31 mouse cellular contexts compared by ENCODE assay signal in genomic region chr8:13382536-13382935, GRCm38 (mm10). TPM values are rescaled to one million over a fixed set of nuclear protein-coding genes. Genes with fewer than 3 reads are reported as not detected.
"Had no signal": no experiment of that assay in that cellular context is flagged by ENCODE, and none has a peak within 500 bp of the region (broad histone marks: within the 10 kb centered on the region; RNA-seq: fewer than 3 reads in every experiment).

No protein-coding gene starts in this region.

- H3K27ac ChIP-seq: kidney, embryonic 15.5 days; layer of hippocampus, adult 2 months; liver, embryonic 13.5 days; midbrain, embryonic 12.5 days; midbrain, embryonic 15.5 days; neural tube, embryonic 12.5 days; neural tube, embryonic 15.5 days had no signal

- DNase-seq: kidney, adult 8-10 months; kidney, postnatal 10 days; kidney, postnatal 36 days; layer of hippocampus, adult 9-11 months; liver, embryonic 13.5 days; lung, adult 2 months; lung, postnatal 14 days; lung, postnatal 4 days; right cerebral cortex, adult 18-20 months; right cerebral cortex, postnatal 14 days; right cerebral cortex, postnatal 4 days; thymus, postnatal 36 days had no signal

- H3K9me3 ChIP-seq: kidney, embryonic 15.5 days; liver, embryonic 13.5 days; midbrain, embryonic 12.5 days; midbrain, embryonic 15.5 days; neural tube, embryonic 12.5 days; neural tube, embryonic 15.5 days had no signal

- H3K4me1 ChIP-seq: liver, embryonic 13.5 days; midbrain, embryonic 12.5 days; midbrain, embryonic 15.5 days; neural tube, embryonic 12.5 days; neural tube, embryonic 15.5 days had no signal

- H3K27me3 ChIP-seq: kidney, embryonic 15.5 days; liver, embryonic 13.5 days; midbrain, embryonic 12.5 days; midbrain, embryonic 15.5 days; neural tube, embryonic 12.5 days; neural tube, embryonic 15.5 days had no signal

- H3K4me3 ChIP-seq: kidney, embryonic 15.5 days; layer of hippocampus, adult 2 months; liver, embryonic 13.5 days; midbrain, embryonic 12.5 days; midbrain, embryonic 15.5 days; neural tube, embryonic 12.5 days; neural tube, embryonic 15.5 days had no signal

RNA-seq across cellular contexts. Expression of gene Atp4b, which starts 14.1 kb away (rescaled TPM):
- total RNA-seq: layer of hippocampus, adult 2 months; layer of hippocampus, postnatal 25 days; left cerebral cortex, adult 18-20 months; left cerebral cortex, postnatal 25 days; liver, adult 2 months had no signal
- polyA plus RNA-seq: kidney, embryonic 15.5 days; limb, embryonic 11.5 days; limb, embryonic 14.5 days; liver, adult 2 months; liver, embryonic 13.5 days; lung, embryonic 16.5 days; midbrain, embryonic 12.5 days; midbrain, embryonic 15.5 days; neural tube, embryonic 12.5 days; neural tube, embryonic 15.5 days; urinary bladder, adult 2 months had no signal

RNA-seq across cellular contexts. Expression of gene Grk1, which starts 22.3 kb away (rescaled TPM):
- total RNA-seq: layer of hippocampus, adult 2 months; layer of hippocampus, postnatal 25 days; left cerebral cortex, adult 18-20 months; left cerebral cortex, postnatal 25 days; liver, adult 2 months; megakaryocyte progenitor cell, adult 5-6 weeks; megakaryocyte-erythroid progenitor cell, adult 5-6 weeks had no signal
- polyA plus RNA-seq: kidney, embryonic 15.5 days; limb, embryonic 11.5 days; liver, adult 2 months; liver, embryonic 13.5 days; liver, embryonic 16.5 days; lung, adult 2 months; lung, embryonic 16.5 days; neural tube, embryonic 15.5 days; stomach, embryonic 14.5 days; thymus, postnatal 0 days had no signal

RNA-seq across cellular contexts. Expression of gene Tmem255b, which starts 52.5 kb away (rescaled TPM):
- total RNA-seq: liver, adult 2 months; megakaryocyte progenitor cell, adult 5-6 weeks; megakaryocyte-erythroid progenitor cell, adult 5-6 weeks had no signal
- polyA plus RNA-seq: limb, embryonic 11.5 days; liver, embryonic 13.5 days; midbrain, embryonic 12.5 days had no signal
